Mouse (Mus musculus) embryonic fibroblast, embryonic 13.5 days (primary cell): ENCODE measurements at regions not wholly inside any gene's neighbourhood (a gene's known extent, or its start where the extent isn't known, plus 50 kb on each side); places are given as distances from the start of the nearest gene placed in this dataset.

ENCODE experiments used
- H3K27ac ChIP-seq: 2 replicates; pipeline ENCODE4 v1.5.1; 2012; ENCODE audit warnings: low read length, control low read depth, inconsistent platforms; ENCODE audit not compliant: insufficient read depth
- H3K4me1 ChIP-seq: 2 replicates; pipeline ENCODE4 v1.6.1; 2011; ENCODE audit warnings: low read length; ENCODE audit not compliant: control insufficient read depth, insufficient read depth
- H3K4me3 ChIP-seq: 2 replicates; pipeline ENCODE4 v1.5.1; 2011; ENCODE audit warnings: mild to moderate bottlenecking, control low read depth, low read length; ENCODE audit not compliant: insufficient read depth
- CTCF ChIP-seq: IDR thresholded peaks from 2 replicates; pipeline ENCODE4 v1.5.1; 2011; ENCODE audit warnings: mild to moderate bottlenecking, control low read depth, low read length, moderate library complexity, borderline replicate concordance; ENCODE audit not compliant: insufficient read depth
- POLR2A ChIP-seq: IDR thresholded peaks from 2 replicates; pipeline ENCODE4 v1.6.1; 2011; ENCODE audit warnings: low read depth, mild to moderate bottlenecking, control low read depth, low read length, moderate library complexity

DNA sequence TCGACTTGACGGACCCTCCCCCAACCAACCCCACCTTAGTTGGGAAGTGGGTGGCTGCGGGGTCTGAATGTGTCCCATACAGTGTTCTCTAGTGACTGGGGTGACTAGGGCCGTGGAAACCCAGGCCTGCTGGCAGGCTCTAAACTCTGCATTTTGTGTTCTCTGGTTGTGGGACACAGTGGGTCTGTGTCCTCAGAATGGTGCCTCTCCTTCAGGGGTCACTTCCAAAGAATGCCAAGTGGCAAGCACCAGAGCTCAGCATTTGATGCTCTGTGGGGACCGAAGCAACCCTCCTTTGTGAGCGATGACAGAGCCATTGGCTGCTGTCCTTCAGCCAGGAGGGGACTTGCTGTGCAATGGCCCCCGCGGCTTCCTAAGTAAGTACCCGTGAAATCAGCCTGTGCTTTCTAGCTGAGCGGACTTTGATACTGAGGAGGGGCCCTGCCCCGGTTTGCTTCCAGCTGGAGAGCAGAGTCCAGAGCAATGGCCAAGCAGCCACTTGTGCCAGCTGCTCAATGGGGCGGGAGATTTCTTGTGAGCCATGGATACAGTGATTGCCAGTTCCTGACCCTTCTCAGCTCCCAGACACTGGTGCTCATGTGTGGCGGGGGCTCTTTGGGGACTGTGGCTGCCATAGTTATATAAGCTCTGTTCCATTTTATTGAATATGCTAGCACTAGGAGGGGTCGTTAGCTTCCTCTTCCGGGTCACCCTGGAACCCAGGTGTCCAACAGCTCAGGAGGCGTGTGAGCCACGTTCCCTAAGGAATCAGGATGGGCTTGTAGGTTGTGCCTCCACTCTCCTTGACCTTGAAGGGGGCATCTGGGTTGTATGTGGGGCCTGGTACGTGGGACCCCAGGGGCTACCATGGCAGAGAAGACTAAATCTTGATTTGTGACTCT, 60.4 kb upstream of the Sulf2 start:
- H3K4me3 ChIP-seq, result no peak overlapping the region
- H3K27ac ChIP-seq, result no peak overlapping the region

GRCm38 (mm10) chr2:166215191-166215590, 59.7 kb upstream of the Sulf2 start:
- Histone ChIP-seq H3K27ac (no peak overlapping the region), H3K4me1 (no peaks in the 10 kb centered on the region)
- no peak for TF ChIP-seq POLR2A
- TF ChIP-seq CTCF, result no peak

More for the DNA sequence above, 60.4 kb upstream of the Sulf2 start:
- TF ChIP-seq POLR2A (no peak), CTCF (no peak)
- no peaks in the 10 kb centered on the region for H3K4me1 ChIP-seq

DNA sequence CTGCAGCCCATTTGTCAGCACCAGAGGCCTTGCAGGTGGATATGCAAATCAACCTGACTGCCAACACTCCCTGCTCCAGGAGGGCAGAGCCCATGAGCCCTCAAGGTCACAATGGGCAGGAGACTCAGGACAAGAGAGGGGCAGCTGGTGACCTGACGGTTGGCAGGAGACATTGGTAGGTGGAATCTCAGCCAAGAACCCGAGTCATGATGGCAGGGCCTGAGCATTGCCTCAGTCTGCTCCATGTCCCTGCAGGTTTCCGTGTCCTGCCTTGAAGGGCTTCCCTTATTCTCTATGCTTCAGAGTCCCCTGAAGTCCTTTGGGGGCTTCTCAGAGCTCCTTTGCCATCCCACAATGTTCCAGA, 51.7 kb upstream of the Sulf2 start:
- Histone ChIP-seq H3K27ac (no peak overlapping the region), H3K4me3 (no peak overlapping the region), H3K4me1 (no peaks in the 10 kb centered on the region)
- TF ChIP-seq CTCF (no peak), POLR2A (no peak)

More at GRCm38 (mm10) chr2:166215191-166215590, 59.7 kb upstream of the Sulf2 start:
- no peak overlapping the region for H3K4me3 ChIP-seq

GRCm38 (mm10) chr2:166206396-166207144, 51.1 kb upstream of the Sulf2 start:
- TF ChIP-seq POLR2A (no peak), CTCF (no peak)
- Histone ChIP-seq H3K4me3 (no peak overlapping the region), H3K4me1 (no peaks in the 10 kb centered on the region), H3K27ac (no peak overlapping the region)
